Mouse (Mus musculus) right cerebral cortex, postnatal 14 days (tissue): ENCODE measurements at regions not wholly inside any gene's neighbourhood (a gene's known extent, or its start where the extent isn't known, plus 50 kb on each side); places are given as distances from the start of the nearest gene placed in this dataset.

Source experiments
- DNase-seq: peaks from one replicate; pipeline ENCODE4 v3.0.0; 2022

DNA sequence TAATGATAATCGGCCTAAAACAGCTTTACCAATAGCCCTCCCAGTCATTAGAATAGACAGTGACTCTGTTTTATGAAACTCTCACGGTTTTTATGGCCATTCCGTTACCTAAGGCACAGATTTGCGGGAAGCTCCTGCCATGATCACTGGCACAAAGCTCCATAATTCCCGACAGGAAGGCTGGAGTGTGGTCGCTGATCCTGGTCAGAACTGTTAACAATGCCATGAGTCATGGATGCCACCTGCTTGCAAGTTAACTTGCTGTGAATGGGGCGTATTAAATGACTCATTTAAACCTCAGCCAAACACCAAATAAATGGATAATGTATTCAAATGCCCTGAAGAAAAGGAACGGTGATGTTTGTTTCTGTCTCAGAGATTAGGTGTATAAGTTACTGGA, 559.9 kb upstream of the Map3k7 start:
- DNase-seq, result no peak

DNA sequence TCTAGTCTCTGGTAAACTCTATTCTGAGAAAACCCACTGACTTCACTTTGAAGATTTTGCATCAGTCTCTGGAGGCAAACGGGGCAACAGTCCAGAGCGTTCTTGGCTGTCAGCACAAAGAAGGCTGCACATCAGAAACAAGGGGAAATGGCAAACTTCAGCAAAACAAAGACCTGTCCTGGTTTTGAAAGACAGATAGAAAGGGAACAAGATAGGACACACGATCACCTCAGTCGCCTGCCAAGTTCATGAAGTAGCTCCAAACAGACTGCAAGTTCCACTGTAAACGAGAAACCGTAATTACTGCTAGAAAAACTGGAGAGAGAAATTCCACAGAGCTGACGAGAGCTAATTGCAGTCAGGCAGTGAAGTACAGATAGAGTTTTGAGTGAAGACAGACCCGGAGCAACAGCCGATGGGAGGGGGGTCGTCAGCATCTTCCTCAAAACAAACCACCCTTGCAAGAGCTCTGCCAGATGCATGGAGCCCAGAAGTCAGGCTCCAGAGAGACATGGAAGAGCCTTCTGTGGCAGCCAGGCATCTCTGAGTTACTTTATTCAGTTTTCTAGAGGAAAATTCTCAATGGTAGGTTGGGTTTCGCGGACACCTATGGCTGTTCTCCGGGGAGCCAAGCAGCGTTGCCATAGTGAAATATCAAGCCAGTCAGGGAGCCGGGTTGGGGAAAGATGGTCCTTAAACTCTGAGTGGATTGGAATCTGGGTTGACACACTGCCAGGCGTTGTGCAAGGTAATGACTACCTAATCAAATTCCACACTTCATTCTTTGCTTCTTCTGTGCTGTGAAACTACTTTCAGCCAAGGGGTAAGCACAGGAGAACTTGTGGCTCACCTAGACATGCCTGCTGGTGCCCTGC, 558.8 kb upstream of the Map3k7 start:
- peak; percentile 8 for DNase-seq

DNA sequence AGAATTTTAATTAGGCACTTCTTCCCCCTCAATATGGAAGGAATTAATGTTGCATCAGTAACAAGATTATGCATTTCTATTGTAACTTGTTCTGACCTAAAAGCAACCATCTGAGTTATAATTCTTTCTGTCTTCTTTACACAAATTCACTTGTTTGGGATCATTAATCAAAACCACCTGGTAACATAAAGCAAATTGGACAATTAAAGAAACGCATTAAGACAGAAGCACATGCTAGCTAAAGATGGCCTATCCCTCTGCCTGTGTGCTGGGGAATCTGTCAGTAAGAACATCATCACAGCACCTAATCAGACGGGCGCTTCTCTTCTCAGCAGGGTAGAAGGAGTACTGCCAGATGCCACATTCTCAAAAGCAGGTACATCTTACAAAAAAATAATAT, 553.7 kb upstream of the Map3k7 start:
- no peak for DNase-seq

DNA sequence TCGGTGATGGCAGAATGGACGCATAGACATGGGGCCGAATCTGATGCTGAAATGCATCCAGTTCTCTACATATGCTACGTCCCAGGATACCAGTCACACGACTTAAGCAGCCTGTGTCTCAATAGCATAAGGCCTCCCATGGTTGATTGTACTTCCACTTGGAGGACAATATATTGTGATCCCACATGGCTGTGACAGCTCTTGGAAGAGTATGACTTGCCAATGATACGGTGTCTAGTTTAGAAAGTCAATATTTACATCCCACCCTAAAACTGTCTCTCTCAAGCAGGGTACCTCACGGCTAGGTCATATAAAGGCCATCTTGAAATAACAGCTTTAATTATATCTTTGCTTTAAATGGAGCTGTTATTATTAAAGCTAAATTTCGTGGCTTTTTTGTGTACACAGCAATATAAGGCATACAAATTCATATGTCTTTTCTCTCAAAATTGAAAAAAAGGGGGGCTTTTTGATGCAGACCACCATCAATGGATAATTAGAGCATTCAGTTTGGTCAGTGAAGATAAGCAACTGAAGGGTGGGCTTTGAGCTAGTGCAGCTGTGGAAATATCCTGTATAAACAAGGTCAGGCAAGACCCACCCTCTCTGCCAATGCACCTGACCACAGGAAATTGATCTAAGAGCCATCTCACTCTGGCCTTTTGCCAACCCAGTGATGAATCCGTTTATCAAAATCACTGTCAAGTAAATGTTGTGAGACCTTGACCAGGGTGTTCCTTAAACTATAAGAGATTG, 551.9 kb upstream of the Map3k7 start:
- DNase-seq, result no peak

DNA sequence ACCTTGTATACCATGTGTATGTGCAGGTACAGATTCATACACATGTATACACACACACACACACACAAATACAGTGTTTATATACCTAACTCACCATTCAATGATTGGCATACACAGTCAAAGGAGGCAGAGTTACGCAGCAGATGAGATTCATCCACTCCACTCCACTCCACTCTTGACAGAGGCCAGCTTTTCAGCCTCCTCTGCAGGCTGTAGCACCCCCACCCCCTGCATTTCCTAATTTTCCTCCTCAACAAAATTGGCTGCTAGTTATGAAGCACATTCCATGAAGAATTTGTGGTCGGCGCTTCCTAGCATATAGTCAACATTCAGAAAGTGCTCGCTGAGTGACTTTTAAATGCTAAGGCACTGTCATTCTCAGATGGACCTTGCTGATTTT, 546.7 kb upstream of the Map3k7 start:
- no peak for DNase-seq

DNA sequence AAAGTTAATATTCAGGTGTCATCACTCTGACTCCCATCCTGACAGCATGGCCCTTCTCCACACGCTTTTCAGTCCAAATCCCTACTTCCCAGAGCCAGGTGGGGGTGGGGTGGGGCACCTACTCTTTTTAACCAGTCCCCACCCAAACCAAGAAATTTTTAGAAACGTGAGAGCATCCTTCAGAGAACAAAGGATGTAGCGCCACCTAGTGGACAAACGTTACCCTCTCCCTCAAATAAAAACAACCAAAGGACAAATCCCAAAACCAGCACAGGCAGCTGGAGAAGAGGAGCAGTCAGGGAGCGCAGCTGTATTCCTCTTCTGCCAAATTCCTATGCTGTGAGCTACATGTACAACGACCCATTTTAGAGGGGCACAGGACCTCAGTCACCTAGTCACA, 544.7 kb upstream of the Map3k7 start:
- peak; percentile 66 for DNase-seq

DNA sequence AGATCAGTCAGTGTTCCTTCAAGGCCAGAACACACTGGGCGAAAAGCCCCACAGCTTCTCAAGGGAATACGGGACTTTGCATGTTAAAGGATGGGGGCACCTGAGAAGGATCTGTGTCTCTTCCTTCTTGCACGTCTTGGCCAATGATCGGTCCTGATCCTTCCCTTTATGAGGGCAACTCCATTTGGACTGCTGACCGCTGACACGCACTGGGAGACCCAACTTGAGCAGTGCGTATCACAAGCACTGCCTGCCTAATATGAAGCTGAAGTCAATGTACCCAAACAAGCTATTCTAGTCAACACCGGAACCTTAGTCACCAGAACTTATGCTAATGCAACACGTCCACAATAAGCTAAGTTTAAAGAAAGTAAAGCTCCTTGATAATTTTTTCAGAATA, 543.7 kb upstream of the Map3k7 start:
- DNase-seq, result no peak

DNA sequence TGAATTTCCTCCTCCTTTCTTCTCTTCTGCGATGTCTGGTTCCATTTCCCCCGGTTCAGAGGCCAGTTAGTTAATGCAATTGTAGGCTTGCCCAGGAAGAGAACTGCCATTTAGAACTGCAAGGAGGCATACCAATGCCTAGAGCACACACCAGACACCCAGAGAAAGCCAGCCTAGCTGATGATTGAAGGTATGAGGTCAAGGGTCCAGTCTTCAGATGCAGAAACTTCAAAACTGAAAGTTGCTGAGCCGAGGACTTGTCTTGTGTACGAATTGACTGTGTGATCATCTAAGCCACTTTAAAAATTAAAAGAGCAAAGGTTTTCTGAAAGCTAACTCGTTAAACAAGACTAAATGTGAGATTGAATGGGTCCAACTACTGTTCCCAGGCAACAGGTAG, 542.5 kb upstream of the Map3k7 start:
- no peak for DNase-seq

DNA sequence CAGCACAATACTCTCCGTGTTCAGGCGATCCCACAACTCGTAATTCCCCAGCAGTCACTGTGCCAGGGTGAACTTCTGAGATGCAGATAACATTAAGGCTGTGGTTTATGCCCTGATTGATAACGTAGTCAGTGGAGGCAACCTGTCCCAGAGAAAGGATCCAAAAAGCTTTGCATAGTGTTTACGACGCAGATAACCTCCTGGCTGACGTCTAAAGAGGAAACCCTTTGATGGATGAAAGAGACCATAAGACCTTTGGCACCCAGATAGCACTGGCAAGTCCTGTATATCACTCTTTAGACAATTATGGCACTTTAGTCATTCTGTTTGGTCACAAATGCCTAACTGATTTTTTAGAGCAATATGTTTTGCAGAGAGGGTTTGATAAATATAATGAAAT, 538.8 kb upstream of the Map3k7 start:
- DNase-seq, result no peak

DNA sequence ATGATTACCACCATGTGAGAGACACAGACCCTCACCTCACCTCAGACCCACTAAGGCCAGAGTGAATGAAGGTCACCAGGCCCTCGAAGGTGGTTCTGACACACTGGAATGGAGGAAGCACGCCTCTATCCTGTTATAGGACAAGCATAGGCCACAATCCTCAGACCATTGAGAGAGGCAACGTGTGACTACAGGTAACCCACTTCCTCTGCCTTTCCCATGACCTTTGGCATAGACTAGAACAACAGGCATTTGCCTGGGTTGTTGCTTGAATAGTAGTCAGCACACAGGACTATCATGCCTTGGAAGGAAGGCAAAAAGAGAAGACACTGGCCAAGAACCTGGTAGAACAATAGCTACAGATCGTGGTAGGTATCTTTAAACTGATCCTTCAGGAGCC, 538.2 kb upstream of the Map3k7 start:
- no peak for DNase-seq

DNA sequence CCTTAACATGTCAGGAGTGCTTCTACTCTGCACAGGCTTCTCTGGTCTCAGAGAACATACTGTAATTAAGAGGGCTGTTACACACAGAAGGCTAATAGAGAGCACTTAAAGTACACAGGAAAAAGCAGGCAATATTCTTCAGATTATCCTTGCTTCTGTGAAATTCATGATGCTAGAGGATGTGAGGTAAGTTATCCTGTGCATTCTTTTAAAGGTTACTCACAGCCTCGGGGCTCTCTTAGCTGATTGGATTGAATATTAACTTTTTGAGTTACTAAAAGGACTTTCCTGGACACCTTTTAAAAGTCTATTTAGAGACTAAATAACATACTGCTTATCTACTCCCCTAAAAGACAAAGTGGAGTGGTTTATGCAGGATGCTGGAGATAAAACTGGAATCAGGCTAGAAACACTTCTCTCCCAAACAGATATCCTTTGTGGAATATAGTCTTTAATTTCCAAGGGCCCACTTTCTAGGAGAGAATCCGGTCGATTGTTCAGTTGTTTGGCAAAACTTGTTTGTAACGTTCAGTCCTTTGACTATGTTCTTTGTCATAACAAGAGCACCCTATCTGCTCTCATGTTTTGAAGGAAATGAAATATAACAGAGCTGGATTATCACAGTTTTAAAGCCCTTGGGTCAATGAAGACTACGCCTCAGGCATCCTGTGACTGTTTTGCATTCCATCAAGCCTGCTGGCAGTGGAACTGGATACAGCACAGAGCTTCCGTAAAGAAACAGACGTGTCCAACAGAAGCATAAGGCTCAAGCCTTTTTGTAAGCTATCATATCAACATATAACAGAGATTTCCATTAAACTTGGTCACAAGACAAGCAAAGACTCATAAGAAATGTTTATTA, 537.5 kb upstream of the Map3k7 start:
- no peak for DNase-seq

DNA sequence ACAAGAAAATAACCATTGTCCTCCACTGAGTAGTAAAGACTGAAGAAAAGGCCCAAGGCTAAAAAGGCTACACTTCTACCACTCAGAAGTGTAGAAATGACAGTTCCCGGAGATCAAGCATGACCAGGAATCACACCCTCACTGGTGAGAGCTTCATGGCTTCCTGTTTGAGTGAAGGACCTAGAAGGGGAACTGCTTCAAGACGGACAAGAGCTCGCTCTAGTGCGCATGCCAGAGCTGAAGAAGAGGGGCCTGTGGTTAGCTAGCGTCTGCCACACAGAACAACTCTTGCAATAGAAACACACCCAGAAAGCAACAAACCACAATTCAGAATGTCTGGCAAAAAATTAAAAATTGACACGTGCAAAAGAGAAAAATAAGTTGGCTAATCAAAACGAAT, 530.0 kb upstream of the Map3k7 start:
- no peak for DNase-seq

DNA sequence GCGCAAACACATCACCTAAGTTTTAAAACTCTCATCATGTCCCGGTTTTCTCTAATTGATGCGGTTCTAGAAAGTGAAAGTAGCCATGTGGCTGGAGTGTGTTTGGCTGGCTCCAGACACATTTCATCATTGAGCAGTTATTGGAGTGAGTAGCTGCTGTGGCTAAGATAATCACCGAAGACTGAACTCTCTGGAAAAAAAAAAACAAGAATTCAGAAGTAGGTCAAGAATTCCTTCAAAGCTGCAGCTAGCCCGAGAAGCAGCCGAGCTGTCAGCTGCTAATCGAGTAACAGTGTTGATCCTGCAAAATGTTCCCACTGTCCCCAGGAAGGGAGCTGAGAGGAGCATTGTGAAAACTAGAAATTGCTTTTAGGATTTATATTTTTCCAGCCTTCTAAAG, 509.0 kb upstream of the Map3k7 start:
- no peak for DNase-seq

DNA sequence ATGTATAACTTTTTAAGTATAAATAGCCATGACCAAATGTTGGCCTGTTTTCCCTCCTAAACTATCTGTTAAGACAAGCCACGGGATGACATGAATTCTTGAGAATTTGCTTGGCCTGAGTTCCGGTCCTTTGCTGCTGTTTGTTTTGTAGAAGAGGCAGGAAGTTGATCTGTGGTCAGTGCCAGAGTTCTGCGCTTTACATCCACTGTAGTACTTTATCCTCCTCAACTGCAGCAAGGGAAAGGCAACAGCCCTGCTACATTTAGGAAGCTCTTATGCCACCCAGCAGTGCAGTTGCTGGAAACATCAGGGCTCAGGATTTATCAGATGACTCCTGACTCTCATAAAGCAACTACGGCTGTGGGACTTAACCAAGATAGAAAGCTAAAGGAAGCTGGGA, 508.4 kb upstream of the Map3k7 start:
- no peak for DNase-seq

DNA sequence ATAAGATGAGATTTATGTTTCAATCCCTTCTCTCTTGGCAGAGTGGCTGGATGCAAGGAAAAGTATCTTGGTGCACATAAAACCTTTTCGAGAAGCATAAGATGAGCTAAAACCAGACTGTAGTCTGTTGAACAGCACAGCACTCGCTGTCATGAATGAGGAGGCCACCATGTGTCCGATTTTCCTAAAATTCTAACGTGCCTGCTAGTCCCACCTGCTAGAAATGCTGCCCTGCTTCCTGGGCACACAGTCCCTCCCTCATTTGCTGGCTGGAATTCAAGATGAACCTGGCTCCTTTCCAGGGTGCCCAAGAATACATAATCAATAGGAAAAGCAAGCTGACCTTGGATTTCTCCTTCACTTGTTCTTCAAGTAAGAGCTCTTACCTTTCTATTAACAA, 501.4 kb upstream of the Map3k7 start:
- DNase-seq, result no peak

DNA sequence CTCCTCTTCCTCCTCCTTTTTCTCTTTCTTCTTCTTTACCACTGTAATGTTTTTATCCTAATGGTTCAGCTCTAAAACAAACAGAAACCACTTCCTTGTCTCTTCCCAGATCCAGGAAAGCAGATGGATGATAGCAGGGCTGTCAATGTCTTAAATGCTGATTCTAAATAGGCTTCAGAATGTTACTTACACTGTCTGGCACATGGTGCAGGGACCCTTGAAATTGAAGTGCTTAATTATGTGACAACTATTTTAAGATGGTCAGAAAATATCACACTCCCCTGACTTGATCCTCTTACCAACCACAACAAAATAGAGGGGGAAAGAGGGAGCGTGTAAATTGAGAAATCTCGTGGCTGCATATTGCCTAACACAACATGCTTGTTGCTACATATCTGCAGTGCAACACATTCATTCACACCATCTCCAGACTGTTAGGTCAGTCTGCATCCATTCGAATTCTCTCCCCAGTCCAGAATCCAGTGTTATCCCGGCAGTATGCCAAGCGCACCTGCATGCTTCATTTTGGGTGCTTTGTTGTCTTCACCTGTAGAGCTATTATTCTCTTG, 500.7 kb upstream of the Map3k7 start:
- DNase-seq, result no peak

DNA sequence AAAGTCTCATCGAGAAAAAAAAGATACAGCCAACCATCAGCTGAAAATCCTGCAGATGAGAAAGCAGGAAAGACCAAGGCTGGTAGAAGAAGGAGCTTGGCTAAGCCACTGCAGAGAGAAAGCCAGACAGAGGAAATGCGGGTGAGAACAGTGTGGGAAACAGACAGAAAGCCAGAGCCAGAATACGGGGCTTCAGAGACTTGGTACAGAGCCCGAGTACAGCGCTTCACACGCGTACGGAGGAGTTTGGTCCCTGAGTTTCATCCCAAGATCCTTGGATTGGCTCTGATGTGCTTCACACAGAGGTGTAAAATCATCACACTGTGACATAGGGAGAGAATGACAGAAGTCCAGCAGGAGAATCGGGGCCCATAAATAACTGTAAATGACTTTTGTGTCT, 495.6 kb upstream of the Map3k7 start:
- DNase-seq, result no peak

DNA sequence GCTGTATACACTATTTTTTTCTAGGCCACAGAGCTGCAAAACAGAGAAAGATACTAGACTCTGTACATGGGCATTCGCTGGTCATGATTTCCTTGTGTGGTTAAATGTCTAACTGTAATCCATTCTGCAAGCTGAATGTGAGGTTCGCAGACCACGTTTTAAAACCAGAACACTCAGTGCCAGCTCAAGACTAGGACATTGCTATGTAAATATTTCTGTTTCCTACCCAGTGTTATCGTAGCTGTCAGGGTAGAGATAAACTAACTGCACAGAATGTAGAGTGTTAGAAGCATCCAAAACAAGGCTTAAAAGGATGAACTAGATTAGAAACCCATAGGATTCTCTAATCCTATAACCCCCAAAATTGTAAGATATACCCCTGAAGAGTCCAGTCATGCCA, 494.1 kb upstream of the Map3k7 start:
- DNase-seq, result no peak

DNA sequence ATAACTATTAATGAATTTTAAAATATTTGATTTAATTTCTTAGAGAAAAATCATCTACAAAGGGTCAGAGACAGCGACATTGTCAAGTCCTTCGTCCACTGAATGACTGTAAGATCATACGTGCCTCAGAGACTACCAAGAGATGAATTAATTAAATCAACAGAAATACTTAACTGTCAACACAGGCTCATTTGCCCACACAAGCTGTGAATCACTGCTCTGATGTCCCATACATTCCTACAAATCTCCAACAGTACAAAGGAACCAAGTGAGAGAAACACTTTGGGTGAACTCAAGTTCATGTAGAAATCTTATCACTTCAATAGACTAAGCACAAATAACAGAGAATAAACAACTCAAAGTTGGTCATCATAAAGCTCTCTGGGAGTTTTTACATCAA, 471.4 kb upstream of the Map3k7 start:
- DNase-seq, result no peak

DNA sequence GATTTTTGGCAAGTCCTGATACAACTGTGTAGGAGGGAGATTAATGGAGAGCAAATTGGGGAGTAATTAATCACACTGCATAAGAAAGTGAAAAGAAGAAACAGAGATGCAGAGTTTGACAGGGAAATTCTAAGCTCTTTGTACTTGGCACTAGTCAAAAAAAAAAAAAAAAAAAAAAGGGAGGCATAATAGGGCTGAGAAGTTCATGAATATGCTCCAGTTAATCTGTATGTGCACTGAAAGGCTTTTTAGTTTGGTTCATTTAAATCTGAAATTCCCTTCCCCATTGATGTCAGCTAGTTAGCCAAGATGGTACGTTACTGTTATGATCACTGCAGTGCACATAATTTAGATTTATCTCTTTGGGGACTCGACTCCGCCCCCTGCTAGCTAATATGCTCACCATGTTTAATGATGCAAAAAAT, 470.8 kb upstream of the Map3k7 start:
- no peak for DNase-seq

DNA sequence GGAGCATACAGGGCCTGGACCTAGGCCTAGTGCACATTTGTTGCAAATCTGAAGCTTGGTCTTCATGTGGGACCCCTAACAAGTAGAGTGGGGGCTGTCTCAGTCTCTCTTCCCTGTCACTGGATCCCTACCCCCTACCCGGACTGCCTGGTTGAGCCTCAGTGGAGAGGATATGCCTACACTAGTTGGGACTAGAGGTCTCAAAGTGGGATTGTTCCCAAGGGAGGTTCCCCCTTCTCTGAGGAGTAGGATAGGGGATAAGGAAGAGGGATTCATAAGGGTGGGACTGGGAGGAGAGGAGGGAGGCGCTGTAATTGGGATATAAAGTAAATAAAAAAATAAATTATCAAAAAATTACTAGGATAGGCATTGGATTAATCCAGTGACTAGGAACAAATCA, 464.0 kb upstream of the Map3k7 start:
- no peak for DNase-seq

DNA sequence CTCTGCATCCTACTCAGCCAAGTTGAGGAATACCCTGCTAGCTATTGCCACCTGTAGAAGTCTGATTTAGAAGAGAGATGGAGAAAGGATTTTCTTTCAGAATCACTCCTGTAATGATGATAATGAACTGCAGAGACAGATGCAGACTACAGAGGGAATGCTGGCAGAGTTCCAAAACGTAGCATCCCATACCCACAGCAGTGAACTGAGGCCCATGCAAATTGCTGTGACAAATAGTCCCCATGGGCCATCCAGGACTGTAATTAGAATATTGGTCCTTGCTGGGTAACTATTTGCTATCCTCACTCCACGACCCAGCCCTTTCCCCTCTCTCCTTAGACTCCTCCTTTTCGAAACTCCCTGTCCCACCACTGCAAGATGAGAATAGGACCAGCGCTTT, 463.5 kb upstream of the Map3k7 start:
- no peak for DNase-seq

DNA sequence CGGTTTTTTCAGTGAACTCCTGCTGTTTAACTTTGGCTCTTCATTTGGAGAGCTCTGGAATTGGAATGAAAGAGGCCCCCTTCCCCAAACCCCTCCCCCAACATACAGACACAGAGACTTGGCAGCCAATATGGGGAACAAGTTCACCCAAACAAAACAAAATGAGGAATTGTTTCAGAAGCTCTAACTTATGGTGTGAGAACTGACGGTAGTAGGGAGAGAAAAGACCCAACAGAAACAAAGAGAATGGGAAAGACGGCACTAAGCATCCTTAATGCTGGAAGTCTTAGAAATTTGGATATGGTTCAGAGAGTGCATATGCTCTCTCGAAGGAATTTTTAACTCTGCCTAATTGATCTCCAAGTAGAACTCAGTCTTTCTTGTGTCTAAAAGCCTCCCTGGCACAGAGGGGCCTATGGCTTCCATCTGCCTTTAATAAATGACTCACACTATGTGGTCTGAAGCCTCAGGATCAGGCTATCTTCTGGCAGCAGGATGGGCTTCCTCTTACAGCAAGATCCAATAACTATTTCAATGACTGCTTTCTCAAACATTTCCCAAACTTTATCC, 438.2 kb upstream of the Map3k7 start:
- DNase-seq, result no peak
